Mouse (Mus musculus) CH12.LX (cell line): Measurements from ENCODE around the gene Kansl3.

Experiments
- BHLHE40 ChIP-seq: IDR thresholded peaks from 2 replicates; pipeline ENCODE4 v1.6.1; 2011; ENCODE audit warnings: mild to moderate bottlenecking, low read depth, low read length, improper control_type of control experiment
- CHD1 ChIP-seq: IDR thresholded peaks from 2 replicates; pipeline ENCODE4 v1.6.1; 2012; ENCODE audit warnings: low read depth, low read length, improper control_type of control experiment, inconsistent platforms
- CTCF ChIP-seq, 2 experiments: IDR thresholded peaks in 1 of 2; conservative IDR thresholded peaks in 1 of 2; 2 replicates each; pipeline ENCODE4 v1.5.1; 2011 to 2012; ENCODE audit warnings: low read depth in 2 of 2, low read length in 2 of 2, improper control_type of control experiment in 1 of 2, inconsistent platforms in 1 of 2, mild to moderate bottlenecking in 1 of 2, moderate library complexity in 1 of 2
- ELF1 ChIP-seq: IDR thresholded peaks from 2 replicates; pipeline ENCODE4 v1.6.1; 2014; ENCODE audit warnings: low read depth, mild to moderate bottlenecking, inconsistent platforms, low read length, improper control_type of control experiment
- EP300 ChIP-seq: IDR thresholded peaks from 2 replicates; pipeline ENCODE4 v1.6.1; 2011; ENCODE audit warnings: low read length, improper control_type of control experiment
- HCFC1 ChIP-seq: IDR thresholded peaks from 2 replicates; pipeline ENCODE4 v1.6.1; 2012; ENCODE audit warnings: low read depth, mild to moderate bottlenecking, inconsistent platforms, low read length, improper control_type of control experiment
- KAT2A ChIP-seq: IDR thresholded peaks from 2 replicates; pipeline ENCODE4 v1.6.1; 2012; ENCODE audit warnings: low read length, improper control_type of control experiment, inconsistent platforms; ENCODE audit not compliant: insufficient replicate concordance
- NELFE ChIP-seq: IDR thresholded peaks from 2 replicates; pipeline ENCODE4 v1.6.1; 2011; ENCODE audit warnings: low read depth, low read length, improper control_type of control experiment
- POLR2A ChIP-seq: IDR thresholded peaks from 2 replicates; pipeline ENCODE4 v1.6.1; 2011; ENCODE audit warnings: low read depth, mild to moderate bottlenecking, improper control_type of control experiment, low read length
- RCOR1 ChIP-seq: conservative IDR thresholded peaks from 2 replicates; pipeline ENCODE4 v1.6.1; 2012; ENCODE audit warnings: low read depth, mild to moderate bottlenecking, inconsistent platforms, low read length, improper control_type of control experiment

- TF ChIP-seq CTCF (conservative IDR thresholded peaks at IDR 0.05 in 1 of 2, IDR thresholded peaks at IDR 0.05 in 1 of 2; ENCODE audit: low read depth in 2 of 2, low read length in 2 of 2) = no peak
- no peak for TF ChIP-seq NELFE
- TF ChIP-seq RCOR1 = no peak
- TF ChIP-seq ELF1 = no peak
- TF ChIP-seq KAT2A = no peak
- no peak for TF ChIP-seq EP300
- no peak for TF ChIP-seq BHLHE40
- TF ChIP-seq CHD1 = no peak
- TF ChIP-seq HCFC1 = no peak
- no peak for TF ChIP-seq POLR2A
Observed at GRCm38 (mm10) chr1:36306120-36306519, 62.9 kb downstream of the Kansl3 start.
